Comparison of ENCODE assay signal across 8 mouse cellular contexts in the genomic region with DNA sequence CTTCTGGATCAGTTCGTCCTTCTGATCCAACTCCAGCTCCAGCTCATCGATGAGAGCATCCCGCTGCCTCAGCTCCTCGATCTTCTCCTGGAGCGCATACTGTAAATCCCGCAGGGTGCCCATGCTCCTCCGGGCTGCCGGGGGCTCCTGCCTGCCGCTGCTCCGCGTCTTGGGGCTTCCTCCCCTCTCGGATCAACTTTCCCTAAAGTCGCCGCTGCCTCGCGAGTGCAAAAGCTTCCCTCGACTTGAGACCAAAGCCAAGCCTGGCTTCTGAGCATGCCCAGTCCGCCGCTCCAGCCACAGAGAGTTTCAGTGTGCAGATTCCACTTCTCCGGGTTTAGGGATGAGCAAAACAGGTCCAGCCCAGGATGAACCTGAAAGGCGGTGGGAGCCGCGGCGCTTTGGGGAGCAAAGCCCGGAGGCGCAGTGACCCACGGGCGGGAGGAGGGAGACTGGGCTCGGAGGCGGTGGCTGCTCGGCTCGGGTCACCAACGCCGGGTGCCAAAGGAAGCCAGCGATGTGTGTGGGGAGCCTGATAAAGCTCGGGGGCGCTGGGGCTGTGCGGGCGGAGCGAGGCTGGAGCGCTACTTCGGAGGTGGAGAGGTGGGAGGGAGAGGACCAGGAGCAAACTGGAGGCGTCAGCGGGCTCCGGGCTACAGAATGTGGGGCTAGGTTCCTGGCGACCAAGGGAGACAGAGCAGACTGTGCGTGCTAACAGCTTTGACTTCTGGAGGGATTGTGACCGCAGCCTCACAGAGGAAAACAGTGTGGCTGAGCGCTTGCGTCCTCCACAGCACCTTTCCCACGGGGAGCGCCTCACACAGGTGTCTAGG.
A peak's percentile ranks its signal among the peaks of the same experiment; 100 is the strongest.
DNase-seq lines count a peak whose midpoint lies in the region; ATAC-seq and TF ChIP-seq lines count a peak whose summit lies in the region.

No protein-coding gene starts in this region.

- H3K27me3 ChIP-seq in hindbrain, embryonic 12.5 days: no peaks in the 10 kb centered on the region; the same call in 1 of the 2 replicates
- H3K27me3 ChIP-seq in lung, postnatal 0 days (replicated peaks; ENCODE audit: insufficient read depth, low read length): no peaks in the 10 kb centered on the region

- TF ChIP-seq EP300 in lung, postnatal 0 days (IDR thresholded peaks at IDR 0.05): no peak

- H3K9me3 ChIP-seq in hindbrain, embryonic 12.5 days (replicated peaks): no peaks in the 10 kb centered on the region
- no peaks in the 10 kb centered on the region for H3K9me3 ChIP-seq in lung, postnatal 0 days (ENCODE audit: low read length)

- no peak for TF ChIP-seq CTCF in lung, postnatal 0 days (IDR thresholded peaks at IDR 0.05)

- peaks cover 9% of the 10 kb centered on the region for H3K4me1 ChIP-seq in hindbrain, embryonic 12.5 days
- peaks cover 15% of the 10 kb centered on the region; the same call in 1 of the 2 replicates for H3K4me1 ChIP-seq in lung, postnatal 0 days (ENCODE audit: insufficient read depth, low read depth, low read length)

- peak overlapping the region; percentile 68 for H3K4me3 ChIP-seq in hindbrain, embryonic 12.5 days
- peak overlapping the region; percentile 60 for H3K4me3 ChIP-seq in lung, postnatal 0 days (ENCODE audit: low read depth, low read length)

- H3K9ac ChIP-seq in hindbrain, embryonic 12.5 days: peak overlapping the region; percentile 77
- peak overlapping the region; percentile 32 for H3K9ac ChIP-seq in lung, postnatal 0 days (replicated peaks; ENCODE audit: low read depth)

- peak; percentile 86 for ATAC-seq in hindbrain, embryonic 12.5 days (ENCODE audit: low FRiP score)
- peak; percentile 70 for ATAC-seq in lung, postnatal 0 days
- no peak for ATAC-seq in CD4-positive, CD25-positive, alpha-beta regulatory T cell, adult 4 months

- WGBS in hindbrain, embryonic 12.5 days: under 1% methylated on average over 52 of the region's 52 CpGs
- WGBS in lung, postnatal 0 days: 1% methylated on average over 52 of the region's 52 CpGs

- peak overlapping the region; percentile 57; the same call in 1 of the 2 replicates for H3K27ac ChIP-seq in hindbrain, embryonic 12.5 days
- no peak overlapping the region for H3K27ac ChIP-seq in lung, postnatal 0 days (ENCODE audit: low read length)

- H3K4me2 ChIP-seq in hindbrain, embryonic 12.5 days (replicated peaks): peak overlapping the region; percentile 85
- peak overlapping the region; percentile 94 for H3K4me2 ChIP-seq in lung, postnatal 0 days (replicated peaks; ENCODE audit: low read depth, low read length)

- H3K36me3 ChIP-seq in hindbrain, embryonic 12.5 days: no peaks in the 10 kb centered on the region
- H3K36me3 ChIP-seq in lung, postnatal 0 days (ENCODE audit: insufficient read depth, low read length): no peaks in the 10 kb centered on the region

- DNase-seq in ES-CJ7 (ENCODE audit: low read depth, low spot score): peak; percentile 74
- peak; percentile 77 for DNase-seq in cerebellum, postnatal 10 days
- peak; percentile 51 to 66 for DNase-seq in frontal cortex, postnatal 25 days (ENCODE audit: low spot score in 2 of 2)
- DNase-seq in layer of hippocampus, postnatal 25 days (ENCODE audit: extremely low spot score in 1 of 2, low spot score in 1 of 2): peak; percentile 59 to 61
- DNase-seq in lung, postnatal 0 days (ENCODE audit: low spot score): peak; percentile 43
- peak; percentile 46 for DNase-seq in ovary, postnatal 36 days (ENCODE audit: low spot score)
